Mouse (Mus musculus) lung, postnatal 36 days (tissue): ENCODE results near the gene Gm11037.

Experiments
- DNase-seq: peaks from one replicate; pipeline ENCODE4 v3.0.0; 2022; ENCODE audit warnings: mixed read lengths

Gene Gm11037

DNA sequence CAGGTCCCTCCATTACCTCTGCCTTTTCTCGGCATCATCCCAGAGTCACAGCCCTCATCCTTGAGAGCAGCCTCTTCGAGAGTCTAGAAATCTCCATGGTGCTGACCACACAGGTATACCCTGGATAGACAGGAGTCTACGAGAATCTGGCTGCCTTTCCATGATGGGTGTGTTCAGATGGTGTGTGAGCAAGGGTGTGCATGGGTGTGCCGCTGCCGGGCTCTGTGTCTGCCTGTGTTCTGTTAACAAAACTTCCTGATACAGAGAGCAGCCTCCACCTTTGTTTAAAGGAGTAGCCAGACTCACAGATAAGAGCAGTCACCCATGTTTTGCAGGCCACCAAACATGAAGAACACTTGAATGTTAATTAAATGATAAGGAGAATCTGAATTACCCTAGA is 3.5 kb upstream of the Gm11037 start:
- peak; percentile 74 for DNase-seq

DNA sequence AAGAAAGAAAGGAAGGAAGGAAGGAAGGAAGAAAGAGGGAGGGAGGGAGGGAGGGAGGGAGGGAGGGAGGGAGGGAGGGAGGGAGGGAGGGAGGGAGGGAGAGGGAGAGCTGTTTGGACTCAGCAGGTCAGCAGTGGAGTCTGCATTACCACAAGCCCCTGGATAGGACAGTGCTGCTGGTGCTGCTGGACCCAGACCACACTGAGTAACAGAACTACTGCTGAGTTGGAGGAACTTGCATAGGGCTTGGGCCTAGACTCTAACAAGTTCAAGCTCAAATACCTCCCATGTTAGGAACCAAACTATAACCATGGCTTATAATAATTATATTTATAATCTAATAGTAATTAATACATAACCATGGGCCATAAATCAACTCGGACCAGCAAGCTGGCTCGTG is 2.4 kb upstream of the Gm11037 start:
- no peak for DNase-seq

DNA sequence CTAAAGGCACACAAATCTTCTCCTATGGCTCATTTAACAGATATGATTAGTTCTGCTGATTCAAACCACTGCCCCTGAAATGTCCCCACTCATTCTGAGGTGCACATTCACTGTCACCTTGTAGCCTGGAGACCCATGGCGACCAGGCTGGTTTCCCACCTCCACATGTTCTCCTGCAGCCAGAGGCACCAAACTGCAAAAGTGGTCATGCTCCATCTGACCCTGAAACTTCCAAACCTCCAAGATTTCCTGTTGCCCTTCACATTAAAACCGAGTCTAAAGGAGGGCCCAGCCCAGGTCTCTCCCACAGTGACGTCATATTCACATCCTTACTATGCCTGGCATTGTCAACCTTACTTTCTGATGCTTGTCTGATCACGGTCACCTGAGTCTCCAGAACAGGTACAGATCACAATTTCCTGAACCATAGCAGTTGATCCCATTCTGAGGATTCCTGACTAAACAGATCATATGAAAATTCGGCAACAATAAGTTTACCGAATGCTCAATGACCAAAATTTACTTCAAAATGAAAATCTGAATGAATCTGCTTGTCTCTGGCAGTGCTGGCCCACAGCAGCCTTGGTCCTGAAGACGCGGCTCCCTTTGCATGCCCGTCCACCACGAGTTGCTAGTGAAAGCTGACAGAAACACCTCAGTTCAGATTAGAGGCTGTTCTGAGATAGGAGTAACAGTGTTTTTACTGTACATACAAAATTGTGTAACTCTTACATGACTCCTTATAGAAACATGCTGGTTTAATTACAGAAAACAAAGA is 997 bp upstream of the Gm11037 start:
- DNase-seq = no peak

DNA sequence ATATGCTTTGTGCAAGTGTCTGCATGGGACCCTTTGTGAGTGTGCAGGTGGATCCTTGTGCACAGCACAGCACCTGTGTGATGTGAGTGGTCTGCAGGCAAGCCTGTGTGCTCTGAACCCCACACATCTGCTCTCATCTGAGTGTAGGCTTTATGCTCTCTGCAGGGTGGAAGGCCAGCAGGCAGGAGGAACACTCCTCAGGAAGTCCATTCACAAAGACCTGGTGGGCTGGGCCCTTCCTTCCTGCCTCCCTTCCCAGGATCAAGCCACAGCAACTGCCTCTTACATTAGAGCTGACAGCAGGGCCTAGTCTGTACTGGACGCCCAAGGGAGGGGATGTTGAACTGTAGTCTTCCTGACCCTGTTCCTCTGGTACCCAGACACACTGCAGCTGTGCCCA is 1.1 kb downstream of the Gm11037 start:
- DNase-seq = peak; percentile 86

DNA sequence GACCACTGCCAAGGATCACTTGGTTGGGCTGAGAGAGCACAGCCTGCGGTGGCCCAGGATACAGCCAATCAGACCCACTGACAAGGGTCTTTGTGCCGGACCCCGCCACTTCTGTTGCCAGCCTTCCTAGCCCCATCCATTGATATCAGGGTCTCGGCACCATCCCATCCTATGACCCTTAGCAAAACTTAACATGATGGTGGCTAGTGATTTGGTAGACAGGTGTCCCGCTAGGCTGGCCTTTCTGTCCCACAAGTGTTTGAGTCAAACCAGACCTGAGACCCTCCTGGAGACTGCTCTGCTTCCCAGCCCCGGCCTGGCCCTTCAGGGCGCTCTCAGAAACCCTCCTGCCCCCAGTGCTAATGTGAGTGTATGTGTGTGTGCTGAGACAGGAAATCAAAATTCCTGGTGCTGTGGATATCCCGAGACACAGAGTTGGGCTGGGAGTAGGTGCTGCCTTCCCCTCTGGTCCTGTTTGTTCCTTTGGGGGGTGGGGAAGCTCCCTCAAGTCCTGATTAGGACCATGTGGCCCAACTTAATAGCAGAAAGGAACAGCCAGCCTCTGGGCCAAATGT is 1.6 kb downstream of the Gm11037 start:
- DNase-seq = no peak

DNA sequence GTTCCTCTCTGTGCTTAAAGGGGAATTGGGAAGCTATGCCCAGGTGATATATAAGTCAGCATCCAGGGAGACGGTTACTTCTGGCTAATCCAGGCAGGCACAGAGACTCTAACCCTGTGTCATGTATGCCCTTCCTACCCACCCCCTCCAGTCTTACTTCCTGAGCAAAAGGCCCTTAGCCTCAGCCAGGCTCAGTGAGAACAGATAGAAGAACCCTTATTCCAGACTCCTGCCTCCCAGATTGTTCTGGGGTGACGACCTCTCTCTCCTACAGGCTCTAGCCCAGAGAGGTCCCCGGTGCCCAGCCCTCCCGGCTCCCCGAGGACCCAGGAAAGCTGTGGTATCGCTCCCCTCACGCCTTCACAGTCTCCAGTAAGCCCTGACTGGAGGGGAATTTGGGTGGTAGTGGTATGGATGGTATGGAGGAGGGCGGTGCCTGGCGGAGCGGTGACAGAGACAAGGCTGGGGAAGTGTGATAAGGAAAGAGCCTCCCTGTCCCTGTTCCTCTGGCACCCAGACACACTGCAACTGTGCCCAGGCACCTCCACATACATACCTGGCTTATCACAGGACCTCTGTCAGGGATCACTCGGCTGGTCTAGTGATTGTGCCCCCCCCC is 2.3 kb downstream of the Gm11037 start:
- DNase-seq = no peak

DNA sequence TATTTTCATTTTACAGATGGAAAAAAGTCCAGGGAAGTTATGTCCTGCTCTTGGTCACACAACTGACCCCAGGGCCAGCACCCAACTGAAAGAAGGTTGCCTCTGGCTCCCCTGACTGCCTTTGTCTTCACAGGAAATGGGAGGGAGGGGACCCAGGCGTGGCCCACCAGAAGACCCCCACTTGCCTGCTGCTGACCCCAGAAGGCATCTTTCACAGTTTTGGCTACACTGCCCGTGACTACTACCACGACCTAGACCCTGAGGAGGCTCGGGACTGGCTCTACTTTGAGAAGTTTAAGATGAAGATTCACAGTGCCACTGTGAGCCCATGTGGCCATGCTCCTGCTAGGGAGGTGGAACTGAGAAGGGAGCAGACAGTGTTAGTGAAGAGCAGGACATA is 5.0 kb downstream of the Gm11037 start:
- DNase-seq = no peak

DNA sequence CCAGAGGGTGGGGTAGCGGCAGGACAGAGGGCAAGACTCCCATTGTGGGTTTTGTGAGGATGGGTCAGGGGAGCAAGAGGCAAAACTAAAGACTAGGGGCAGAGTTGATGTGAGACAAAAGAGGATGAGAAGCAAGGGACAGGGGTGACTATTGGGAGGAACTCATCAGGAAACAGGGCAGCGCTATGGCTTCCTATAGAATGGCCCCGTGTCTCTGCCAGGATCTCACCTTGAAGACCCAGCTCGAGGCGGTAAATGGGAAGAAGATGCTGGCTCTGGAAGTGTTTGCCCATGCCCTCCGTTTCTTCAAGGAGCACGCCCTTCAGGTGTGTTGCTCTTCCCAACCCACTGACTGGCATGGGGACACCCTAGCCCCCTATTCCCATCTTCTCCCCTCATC is 5.5 kb downstream of the Gm11037 start:
- DNase-seq = no peak

DNA sequence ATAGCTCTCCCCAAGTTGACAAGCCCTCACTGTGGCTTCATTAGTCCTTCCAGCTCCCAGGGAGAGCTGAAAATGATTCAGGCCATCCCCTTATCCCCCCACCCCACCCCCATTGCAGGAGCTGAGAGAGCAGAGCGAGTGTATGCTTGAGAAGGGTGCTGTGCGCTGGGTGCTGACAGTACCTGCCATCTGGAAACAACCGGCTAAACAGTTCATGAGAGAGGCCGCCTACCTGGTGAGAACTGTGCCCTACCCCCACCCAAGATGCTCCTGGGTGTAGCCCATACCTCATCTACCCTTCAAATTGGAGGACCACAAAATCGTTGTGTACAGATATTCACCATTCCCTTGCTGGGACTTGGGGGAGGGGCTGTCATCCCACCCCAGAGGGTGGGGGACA is 6.0 kb downstream of the Gm11037 start:
- DNase-seq = no peak

DNA sequence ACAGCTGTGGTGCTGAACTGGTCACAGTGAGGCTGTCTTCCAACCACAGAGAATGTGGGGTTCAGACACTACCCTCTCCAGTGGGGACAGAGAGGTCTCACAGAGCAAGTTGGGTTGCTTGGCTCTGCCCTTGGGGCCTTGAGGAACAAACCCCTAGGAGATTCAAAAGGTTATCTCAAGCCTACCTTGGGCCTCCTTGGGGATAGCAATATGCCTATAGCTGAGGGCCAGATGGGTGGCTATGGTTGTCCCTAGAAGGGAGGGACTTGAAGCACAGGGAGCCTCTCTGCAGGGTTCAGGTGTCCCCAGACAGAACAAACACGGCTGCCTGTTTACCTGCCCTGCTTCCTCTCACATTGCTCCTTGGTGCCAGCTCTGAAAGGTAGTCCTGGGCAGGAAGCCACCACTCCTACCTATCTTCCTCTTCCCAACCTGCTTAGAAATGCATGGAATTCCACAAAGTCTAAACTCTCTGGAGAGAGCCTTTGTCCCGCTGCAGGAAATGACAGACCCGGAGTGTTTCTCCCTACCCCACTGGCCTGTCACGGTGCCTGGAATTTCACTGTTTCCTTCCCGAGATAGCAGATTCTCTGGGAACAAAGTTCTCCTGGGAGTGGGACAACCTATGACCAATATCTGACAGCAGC is 6.7 kb downstream of the Gm11037 start:
- DNase-seq = peak; percentile 61

DNA sequence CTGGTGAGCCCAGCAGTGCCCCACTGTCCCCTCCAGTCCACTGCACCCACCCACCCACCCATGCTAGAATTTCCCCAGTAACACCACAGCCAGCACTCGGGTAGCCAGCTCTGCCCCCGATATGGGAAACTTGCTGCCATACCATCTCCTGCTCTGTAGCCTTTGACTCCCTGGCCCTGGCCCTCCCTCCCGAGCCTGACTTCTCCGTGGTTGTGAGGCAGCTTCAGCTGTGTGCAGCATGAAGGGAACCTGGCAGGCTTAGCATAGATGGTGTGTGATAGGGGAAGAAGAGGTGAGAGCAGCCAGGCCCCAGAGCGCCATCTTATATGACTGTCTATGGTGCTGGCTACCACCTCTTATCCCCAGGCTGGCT is 7.2 kb downstream of the Gm11037 start:
- DNase-seq = no peak

DNA sequence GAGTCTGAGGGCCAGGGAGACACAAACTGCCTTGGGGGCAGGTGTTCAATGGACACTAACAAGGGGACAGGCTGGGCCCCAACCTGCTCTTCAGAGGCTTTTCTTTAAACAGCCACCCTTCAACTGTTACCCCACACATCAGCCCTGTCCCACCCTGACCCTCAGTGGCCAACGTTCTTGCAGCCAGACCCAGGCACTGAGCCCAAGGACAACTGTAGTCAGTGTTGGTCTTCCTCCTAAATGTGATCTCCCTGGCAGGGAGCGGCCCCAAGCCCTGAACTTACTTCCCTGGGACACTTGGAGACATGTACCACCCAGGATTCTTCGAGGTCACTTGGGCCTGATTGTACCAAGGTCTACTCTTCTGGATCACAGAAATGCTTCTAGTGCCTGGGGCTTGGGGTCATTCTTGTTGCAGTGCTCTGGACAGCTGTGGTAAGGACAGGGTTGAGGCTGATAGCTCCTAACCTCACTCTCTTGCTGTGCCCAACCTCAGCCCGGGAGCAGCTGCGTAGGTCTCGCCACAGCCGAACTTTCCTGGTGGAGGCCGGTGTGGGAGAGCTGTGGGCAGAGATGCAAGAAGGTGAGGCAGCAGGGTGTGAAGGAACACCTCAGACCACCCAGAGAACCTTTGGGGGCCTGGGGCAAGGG is 8.2 kb downstream of the Gm11037 start:
- DNase-seq = no peak

DNA sequence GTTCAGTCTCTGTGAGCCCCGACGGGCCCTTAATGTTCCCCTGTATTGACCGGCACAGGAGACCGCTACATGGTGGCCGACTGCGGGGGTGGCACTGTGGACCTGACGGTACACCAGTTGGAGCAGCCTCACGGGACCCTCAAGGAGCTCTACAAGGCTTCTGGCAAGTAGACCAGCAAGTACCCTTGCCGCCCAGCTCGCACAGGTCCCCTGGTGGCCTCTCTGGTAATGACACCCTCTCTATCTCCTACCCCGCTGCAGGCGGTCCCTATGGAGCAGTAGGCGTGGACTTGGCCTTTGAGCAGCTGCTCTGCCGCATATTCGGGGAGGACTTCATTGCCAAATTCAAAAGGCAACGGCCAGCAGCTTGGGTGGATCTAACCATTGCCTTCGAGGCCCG is 9.3 kb downstream of the Gm11037 start:
- DNase-seq = peak; percentile 86

DNA sequence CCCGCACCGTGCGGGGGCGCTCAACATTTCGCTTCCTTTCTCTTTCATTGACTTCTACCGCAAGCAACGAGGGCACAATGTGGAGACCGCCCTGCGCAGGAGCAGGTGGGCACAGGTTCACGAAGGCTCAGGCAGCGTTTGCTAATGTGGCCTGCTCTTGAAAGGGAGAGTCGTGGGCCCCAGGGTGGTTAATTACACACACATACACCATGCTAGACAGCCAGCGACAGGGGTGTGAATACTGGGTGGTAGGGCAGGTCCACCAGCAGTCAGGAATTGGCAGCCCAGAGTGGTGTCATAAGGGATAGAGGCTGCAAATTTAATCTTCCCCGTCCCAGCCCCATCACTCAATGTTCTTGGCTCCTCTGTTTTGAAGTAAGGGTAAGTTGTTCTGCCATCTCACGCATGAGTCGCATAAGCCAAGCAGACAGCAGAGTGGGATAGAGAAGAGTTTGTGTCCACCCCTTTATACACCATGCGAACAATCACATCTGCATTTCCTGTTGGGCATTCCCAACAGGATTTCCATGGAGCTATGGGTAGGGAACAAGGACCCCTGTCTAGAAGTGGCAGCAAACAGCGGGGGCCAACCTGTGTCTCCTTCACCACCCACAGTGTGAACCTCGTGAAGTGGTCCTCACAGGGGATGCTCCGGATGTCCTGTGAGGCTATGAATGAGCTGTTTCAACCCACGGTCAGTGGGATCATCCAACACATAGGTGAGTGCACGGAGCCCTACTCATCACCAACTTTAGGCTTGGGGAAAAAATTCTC is 9.9 kb downstream of the Gm11037 start:
- DNase-seq = no peak

DNA sequence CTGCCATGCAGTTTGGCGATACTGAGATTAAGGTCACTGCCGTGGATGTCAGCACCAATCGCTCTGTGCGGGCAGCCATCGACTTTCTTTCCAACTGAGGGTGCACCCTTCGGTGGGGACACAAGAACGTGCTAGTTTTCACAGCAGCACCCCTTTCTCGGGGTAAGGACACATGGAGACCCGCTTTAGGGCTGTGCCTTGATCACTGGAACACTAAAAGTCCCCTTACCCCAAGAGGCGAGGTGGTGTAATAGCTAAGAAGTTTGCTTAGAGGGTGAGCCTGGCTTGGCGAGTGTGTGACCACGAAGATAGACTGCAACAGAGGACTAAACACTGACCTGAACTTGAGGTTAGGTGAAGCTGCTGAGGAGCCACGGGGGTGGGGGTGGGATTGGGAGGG is 11.8 kb downstream of the Gm11037 start:
- DNase-seq = no peak

DNA sequence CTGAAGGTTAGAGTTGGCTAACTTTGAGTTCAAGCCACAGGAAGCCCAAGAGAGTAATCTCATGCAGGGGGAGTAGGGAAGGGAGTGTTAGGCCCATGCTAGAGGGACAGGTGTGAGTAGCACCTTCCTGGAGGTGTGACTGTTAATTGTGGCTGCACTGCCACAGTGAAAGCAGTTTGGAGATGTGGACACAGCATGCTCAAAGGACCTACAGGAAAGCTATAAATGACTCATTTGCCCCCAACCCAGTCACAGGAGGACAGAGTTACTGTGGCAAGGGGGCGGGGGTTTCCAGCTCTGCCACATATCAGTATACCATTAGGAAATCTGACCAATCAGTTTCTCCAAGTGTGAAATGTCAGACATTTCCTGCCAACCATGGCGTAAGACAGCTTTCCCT is 12.2 kb downstream of the Gm11037 start:
- DNase-seq = no peak

DNA sequence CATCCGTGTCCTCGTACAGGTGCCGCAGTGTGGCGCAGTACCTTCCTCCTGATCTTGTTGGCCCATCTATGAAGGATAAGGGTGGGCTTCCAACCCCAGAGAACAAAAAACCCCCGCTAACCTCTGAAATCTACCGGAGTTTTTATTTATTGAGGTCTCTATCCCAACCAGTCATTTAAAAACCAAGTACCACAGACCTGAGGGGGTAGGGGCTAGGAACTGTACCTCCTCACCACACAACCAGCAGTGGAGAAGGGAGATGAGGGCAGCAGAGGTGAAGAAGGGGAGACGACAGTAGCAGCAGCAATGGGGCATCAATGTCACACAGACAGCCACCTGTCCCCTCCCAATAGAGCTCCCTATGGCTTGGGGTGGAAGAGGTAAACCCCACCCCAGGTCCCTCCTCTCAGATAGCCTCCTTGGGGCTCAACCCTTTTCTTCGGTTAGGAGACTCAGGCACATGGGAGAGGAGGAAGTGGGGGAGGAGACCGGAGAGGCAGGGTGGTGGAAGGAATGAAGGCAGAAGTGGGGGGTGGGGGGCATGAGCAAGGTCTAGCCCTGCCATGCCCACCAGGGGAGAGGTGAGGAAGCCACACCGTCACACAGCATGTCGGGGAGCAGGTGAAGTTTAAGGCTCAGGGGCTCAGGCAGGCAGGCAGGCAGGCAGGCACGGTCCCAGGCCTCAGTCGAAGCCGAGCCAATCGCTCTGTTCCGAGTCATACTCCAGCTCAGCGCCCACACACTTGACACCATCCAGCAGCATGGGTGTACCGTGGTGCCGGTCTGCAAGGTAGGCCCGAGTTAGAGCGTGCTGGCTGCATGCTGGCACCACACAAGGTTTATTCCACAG is 13.1 kb downstream of the Gm11037 start:
- no peak for DNase-seq

DNA sequence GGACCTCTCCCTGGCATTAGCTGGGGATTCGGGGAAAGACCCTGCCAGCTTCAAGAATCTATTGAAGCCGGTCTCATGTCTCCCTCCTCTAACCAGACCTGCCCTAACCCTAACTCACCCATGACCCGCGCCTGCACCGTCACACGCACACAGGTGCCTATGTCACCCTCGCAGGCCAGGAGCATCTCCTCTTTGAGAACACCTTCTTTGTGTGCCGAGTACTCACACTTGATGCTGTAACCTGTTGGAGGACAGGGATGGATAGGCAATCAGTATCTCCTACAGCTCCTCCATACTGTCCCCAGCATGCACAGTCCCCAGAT is 13.7 kb downstream of the Gm11037 start:
- no peak for DNase-seq

DNA sequence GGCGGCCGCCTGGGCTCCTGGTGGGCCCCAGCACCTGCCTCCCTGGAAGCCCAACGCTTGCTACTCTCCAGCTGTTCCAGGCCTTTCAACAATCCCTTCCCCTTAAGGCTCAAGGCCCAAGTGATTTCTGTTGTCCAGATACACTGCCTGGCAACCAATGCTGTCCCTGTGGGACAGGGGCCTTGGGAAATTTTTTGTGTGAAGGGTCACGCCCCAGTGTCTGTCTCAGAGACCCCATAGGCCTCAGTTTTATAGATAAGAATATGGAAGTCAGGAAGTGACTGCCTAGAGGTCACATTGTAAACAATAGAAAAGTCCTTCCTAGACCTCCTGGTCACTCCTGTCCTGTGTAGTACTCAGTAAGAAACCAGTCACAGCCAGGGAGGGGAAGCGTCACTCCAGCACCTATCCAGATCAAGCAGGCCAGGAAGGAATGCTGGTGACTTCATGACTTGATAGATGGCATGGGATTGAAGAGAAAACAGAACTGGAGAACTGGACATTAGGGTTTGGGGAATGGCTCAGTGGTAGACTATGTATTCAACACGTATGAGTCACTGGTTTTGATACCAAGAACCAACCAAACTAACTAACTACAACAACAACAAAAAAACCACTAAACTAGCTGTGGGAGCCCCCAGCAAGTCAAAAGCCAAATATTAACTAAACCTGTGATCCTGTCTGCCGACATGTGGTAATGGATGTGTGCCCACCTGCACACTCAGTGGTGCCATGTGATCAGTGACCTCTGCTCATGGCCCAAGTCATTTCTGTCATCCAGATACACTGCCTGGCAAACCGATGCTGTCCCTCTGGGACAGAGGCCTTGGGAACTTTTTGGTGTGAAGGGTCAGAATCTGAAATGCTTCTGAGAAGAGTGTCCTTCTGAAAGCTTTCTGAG is 15.3 kb downstream of the Gm11037 start:
- no peak for DNase-seq

DNA sequence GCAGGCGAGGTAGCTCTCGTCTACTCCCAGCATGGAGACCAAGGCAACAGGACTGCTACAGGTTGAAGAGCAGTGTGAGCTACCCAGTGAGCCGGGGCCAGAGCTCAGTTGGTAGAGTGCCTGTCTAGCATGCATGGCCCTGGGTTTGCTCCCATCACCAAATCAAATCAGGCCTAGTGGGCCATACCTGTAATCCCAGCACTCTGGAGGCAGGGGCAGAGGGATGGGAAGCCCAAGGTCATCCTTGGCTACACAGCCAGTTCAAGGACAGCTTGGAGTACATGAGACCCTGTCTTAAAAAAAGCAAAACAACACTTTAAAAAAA is 15.9 kb downstream of the Gm11037 start:
- DNase-seq = no peak

DNA sequence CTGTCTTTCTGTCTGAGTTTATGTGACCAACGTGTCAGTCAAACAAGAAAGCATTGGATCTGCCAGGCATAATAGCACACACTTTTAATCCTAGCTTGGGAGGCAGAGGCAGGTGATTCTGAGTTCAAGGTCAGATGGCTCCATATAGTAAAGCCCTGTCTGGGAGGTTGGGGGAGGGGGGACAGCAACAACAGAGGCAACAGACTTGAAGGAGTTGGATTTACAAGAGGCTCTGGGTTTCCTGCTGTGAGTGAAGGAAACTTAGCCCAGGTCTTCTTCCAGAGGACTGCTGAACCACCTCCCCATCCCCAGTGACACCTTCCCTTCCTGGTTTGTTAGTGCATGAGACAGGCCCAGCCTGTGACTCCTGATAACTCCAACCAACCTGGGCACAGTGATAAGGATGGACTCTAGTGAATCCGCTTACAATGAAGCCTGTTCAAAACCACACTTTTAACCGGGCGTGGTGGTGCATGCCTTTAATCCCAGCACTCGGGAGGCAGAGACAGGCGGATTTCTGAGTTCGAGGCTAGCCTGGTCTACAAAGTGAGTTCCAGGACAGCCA is 19.0 kb downstream of the Gm11037 start:
- no peak for DNase-seq
